Mouse (Mus musculus): ENCODE results near the gene Ubxn1.

DNA sequence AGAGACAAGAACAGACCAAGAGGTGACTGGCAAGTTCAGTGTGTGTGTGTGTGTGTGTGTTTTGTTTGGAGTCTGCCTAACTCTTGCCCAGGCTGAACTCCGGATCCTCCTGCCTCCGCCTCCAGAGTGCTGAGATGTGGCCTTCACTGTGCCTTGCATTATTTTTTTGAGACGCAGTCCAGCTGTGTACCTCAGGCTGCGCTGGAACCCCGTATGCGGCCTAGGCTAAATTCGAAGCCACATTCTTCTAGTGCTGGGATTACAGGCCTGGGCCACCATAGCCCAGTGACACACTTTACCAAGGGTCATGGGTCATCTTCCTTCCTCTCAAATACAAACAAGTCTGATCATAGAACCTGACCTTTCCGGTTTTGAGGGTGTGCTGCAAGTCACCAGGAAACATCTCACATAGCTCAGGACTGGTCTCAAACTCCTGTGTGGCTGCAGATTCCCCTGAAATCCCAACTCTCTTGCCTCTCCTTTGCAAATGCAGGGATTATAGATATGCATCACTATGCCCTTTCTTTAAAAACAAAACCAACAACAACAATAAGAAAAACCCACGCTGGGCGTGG lies 1.1 kb downstream of the Ubxn1 start:
- TF ChIP-seq CTCF (conservative IDR thresholded peaks at IDR 0.05; ENCODE audit: insufficient read depth, insufficient read length, low read depth, low read length) (no peak), POLR2A (IDR thresholded peaks at IDR 0.05; ENCODE audit: low read depth, low read length) (no peak)
